Mouse (Mus musculus): Measurements from ENCODE around the gene Avl9. TPM values are rescaled to one million over a fixed set of nuclear protein-coding genes. Genes with fewer than 3 reads are reported as not detected.

Gene Avl9
- polyA plus RNA-seq, 1 experiment from 2014 or later = 26.5 TPM

- Histone ChIP-seq H3K4me3 (ENCODE audit: low read depth, low read length) (no peak overlapping the region), H3K27me3 (ENCODE audit: control insufficient read depth, insufficient read depth, low read length) (no peaks in the 10 kb centered on the region), H3K9me3 (ENCODE audit: control insufficient read depth, low read depth, low read length) (no peaks in the 10 kb centered on the region), H3K4me1 (ENCODE audit: control insufficient read depth, insufficient read depth, low read length) (peaks cover 4% of the 10 kb centered on the region), H3K9ac (replicated peaks; ENCODE audit: low read depth, low read length) (no peak overlapping the region), H3K4me2 (replicated peaks; ENCODE audit: low read depth, low read length) (no peak overlapping the region), H3K27ac (ENCODE audit: low read length) (no peak overlapping the region), H3K36me3 (ENCODE audit: control insufficient read depth, insufficient read depth, low read length) (peaks cover 13% of the 10 kb centered on the region)
- ATAC-seq (ENCODE audit: insufficient number of reproducible peaks, insufficient read depth, low FRiP score, low read depth) = no peak
- WGBS = 55% methylated on average over 3 of the region's 3 CpGs
These were observed 6.2 kb downstream of the Avl9 start for GRCm38 (mm10) chr6:56720877-56721276.

DNA sequence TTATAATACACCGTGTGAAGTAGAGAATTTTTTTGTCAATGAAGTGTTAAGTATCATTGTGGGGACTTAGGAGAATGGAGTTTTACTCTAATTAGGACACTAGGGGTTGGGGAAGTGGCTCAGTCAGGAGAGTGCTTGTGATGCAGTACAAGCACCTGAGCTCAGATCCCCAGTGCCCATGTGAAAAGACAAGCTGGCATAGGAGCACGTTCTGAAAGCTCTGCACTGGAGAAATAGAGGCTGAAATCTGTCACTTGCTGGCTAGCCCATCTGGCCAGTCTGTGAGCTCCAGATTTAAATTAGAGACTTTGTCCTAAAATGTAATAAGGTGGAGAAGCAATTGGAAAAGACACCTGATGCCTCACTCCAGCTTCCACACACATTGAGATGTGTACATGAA is 17.8 kb downstream of the Avl9 start:
- no peaks in the 10 kb centered on the region for H3K27me3 ChIP-seq (ENCODE audit: control insufficient read depth, insufficient read depth, low read length)
- no peaks in the 10 kb centered on the region for H3K9me3 ChIP-seq (ENCODE audit: control insufficient read depth, low read depth, low read length)
- H3K4me3 ChIP-seq (ENCODE audit: low read depth, low read length) = no peak overlapping the region
- H3K27ac ChIP-seq (ENCODE audit: low read length) = no peak overlapping the region
- peaks cover 42% of the 10 kb centered on the region for H3K36me3 ChIP-seq (ENCODE audit: control insufficient read depth, insufficient read depth, low read length)
- WGBS = 83% methylated on average over 2 of the region's 2 CpGs
- H3K4me1 ChIP-seq (ENCODE audit: control insufficient read depth, insufficient read depth, low read length) = no peaks in the 10 kb centered on the region
- ATAC-seq (ENCODE audit: insufficient number of reproducible peaks, insufficient read depth, low FRiP score, low read depth) = no peak
- H3K9ac ChIP-seq (replicated peaks; ENCODE audit: low read depth, low read length) = no peak overlapping the region
- no peak overlapping the region for H3K4me2 ChIP-seq (replicated peaks; ENCODE audit: low read depth, low read length)

GRCm38 (mm10) chr6:56745950-56746543 is 31.3 kb downstream of the Avl9 start:
- H3K4me1 ChIP-seq (ENCODE audit: control insufficient read depth, insufficient read depth, low read length) = no peaks in the 10 kb centered on the region
- H3K27ac ChIP-seq (ENCODE audit: low read length) = no peak overlapping the region
- ATAC-seq (ENCODE audit: insufficient number of reproducible peaks, insufficient read depth, low FRiP score, low read depth) = no peak
- H3K9ac ChIP-seq (replicated peaks; ENCODE audit: low read depth, low read length) = no peak overlapping the region
- WGBS = 79% methylated on average over 5 of the region's 5 CpGs
- H3K4me2 ChIP-seq (replicated peaks; ENCODE audit: low read depth, low read length) = no peak overlapping the region
- no peak overlapping the region for H3K4me3 ChIP-seq (ENCODE audit: low read depth, low read length)
- no peaks in the 10 kb centered on the region for H3K27me3 ChIP-seq (ENCODE audit: control insufficient read depth, insufficient read depth, low read length)
- no peaks in the 10 kb centered on the region for H3K9me3 ChIP-seq (ENCODE audit: control insufficient read depth, low read depth, low read length)
- H3K36me3 ChIP-seq (ENCODE audit: control insufficient read depth, insufficient read depth, low read length) = peaks cover 14% of the 10 kb centered on the region

DNA sequence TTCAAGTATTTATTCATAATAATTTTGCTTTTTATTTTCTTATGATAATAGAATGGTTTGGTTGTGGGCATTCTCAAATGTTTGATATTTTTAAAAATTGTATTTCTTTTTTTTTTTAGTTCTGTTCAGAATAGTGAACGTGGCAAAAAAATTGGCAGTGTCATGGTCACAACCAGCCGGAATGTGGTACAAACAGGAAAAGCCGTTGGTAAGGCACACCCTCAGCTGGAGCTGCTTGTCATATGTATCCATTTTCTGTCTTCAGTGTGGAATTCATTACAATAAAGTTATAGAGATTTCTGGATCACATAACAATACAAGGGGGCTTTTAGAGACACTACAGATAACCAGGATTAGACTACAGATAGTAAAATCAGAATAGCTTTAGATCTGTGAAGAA is 39.0 kb downstream of the Avl9 start:
- no peaks in the 10 kb centered on the region for H3K27me3 ChIP-seq (ENCODE audit: control insufficient read depth, insufficient read depth, low read length)
- no peak overlapping the region for H3K4me3 ChIP-seq (ENCODE audit: low read depth, low read length)
- peaks cover 37% of the 10 kb centered on the region for H3K36me3 ChIP-seq (ENCODE audit: control insufficient read depth, insufficient read depth, low read length)
- no peak overlapping the region for H3K9ac ChIP-seq (replicated peaks; ENCODE audit: low read depth, low read length)
- 87% methylated on average over 3 of the region's 3 CpGs for WGBS
- H3K9me3 ChIP-seq (ENCODE audit: control insufficient read depth, low read depth, low read length) = no peaks in the 10 kb centered on the region
- H3K27ac ChIP-seq (ENCODE audit: low read length) = no peak overlapping the region
- no peaks in the 10 kb centered on the region for H3K4me1 ChIP-seq (ENCODE audit: control insufficient read depth, insufficient read depth, low read length)
- ATAC-seq (ENCODE audit: insufficient number of reproducible peaks, insufficient read depth, low FRiP score, low read depth) = no peak
- H3K4me2 ChIP-seq (replicated peaks; ENCODE audit: low read depth, low read length) = no peak overlapping the region

DNA sequence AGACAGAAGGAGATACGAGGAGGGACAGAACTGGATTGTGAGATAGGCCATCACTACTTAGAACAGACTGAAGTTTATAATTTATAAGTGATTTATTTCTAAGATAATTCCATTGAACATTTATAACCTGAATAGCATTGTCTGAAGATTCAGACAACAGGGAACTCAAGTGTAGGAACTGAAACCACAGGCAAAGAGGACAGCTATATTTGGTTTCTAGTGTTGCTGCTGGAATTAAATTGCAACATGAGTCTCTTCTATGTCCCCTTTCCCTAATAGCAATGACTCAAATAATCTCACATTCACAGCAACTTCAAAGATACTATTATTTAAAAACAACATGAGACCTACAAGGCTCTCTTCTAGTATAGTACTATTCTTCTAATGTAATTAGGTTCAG is 41.4 kb downstream of the Avl9 start:
- WGBS = 93% methylated on average over 1 of the region's 1 CpGs
- Histone ChIP-seq H3K9me3 (ENCODE audit: control insufficient read depth, low read depth, low read length) (no peaks in the 10 kb centered on the region), H3K4me3 (ENCODE audit: low read depth, low read length) (no peak overlapping the region), H3K4me1 (ENCODE audit: control insufficient read depth, insufficient read depth, low read length) (no peaks in the 10 kb centered on the region), H3K27ac (ENCODE audit: low read length) (no peak overlapping the region), H3K27me3 (ENCODE audit: control insufficient read depth, insufficient read depth, low read length) (no peaks in the 10 kb centered on the region), H3K9ac (replicated peaks; ENCODE audit: low read depth, low read length) (no peak overlapping the region), H3K36me3 (ENCODE audit: control insufficient read depth, insufficient read depth, low read length) (peaks cover 39% of the 10 kb centered on the region), H3K4me2 (replicated peaks; ENCODE audit: low read depth, low read length) (no peak overlapping the region)
- ATAC-seq (ENCODE audit: insufficient number of reproducible peaks, insufficient read depth, low FRiP score, low read depth) = no peak

- WGBS = 81% methylated on average over 1 of the region's 1 CpGs
- ATAC-seq (ENCODE audit: insufficient number of reproducible peaks, insufficient read depth, low FRiP score, low read depth) = no peak
- Histone ChIP-seq H3K27ac (ENCODE audit: low read length) (no peak overlapping the region), H3K9ac (replicated peaks; ENCODE audit: low read depth, low read length) (no peak overlapping the region), H3K4me1 (ENCODE audit: control insufficient read depth, insufficient read depth, low read length) (no peaks in the 10 kb centered on the region), H3K9me3 (ENCODE audit: control insufficient read depth, low read depth, low read length) (no peaks in the 10 kb centered on the region), H3K4me2 (replicated peaks; ENCODE audit: low read depth, low read length) (no peak overlapping the region), H3K36me3 (ENCODE audit: control insufficient read depth, insufficient read depth, low read length) (peaks cover 37% of the 10 kb centered on the region), H3K4me3 (ENCODE audit: low read depth, low read length) (no peak overlapping the region), H3K27me3 (ENCODE audit: control insufficient read depth, insufficient read depth, low read length) (no peaks in the 10 kb centered on the region)
These were observed 44.6 kb downstream of the Avl9 start for GRCm38 (mm10) chr6:56759324-56759723.

DNA sequence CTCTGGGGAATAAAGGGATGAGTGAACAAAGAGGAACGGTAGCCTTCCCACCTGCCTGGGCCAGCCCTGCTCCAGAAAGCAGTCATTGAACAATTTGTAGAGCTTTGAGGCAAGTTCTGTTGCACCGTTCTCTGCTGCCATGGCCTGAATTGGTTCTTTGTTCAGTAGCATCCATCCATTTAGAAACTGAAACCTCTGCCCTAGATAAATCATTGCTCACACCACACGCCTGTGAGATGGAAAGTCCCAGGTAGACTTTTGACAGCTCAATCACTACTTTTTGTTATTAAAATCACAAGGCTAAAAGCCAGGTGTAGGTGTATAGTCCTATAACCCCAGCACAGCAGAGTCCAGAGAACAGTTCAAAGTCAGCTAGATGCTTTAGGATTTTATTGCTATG is 50.6 kb downstream of the Avl9 start:
- 77% methylated on average over 3 of the region's 3 CpGs for WGBS
- H3K4me3 ChIP-seq (ENCODE audit: low read depth, low read length) = no peak overlapping the region
- H3K4me2 ChIP-seq (replicated peaks; ENCODE audit: low read depth, low read length) = no peak overlapping the region
- H3K4me1 ChIP-seq (ENCODE audit: control insufficient read depth, insufficient read depth, low read length) = no peaks in the 10 kb centered on the region
- H3K27ac ChIP-seq (ENCODE audit: low read length) = no peak overlapping the region
- no peaks in the 10 kb centered on the region for H3K9me3 ChIP-seq (ENCODE audit: control insufficient read depth, low read depth, low read length)
- no peak overlapping the region for H3K9ac ChIP-seq (replicated peaks; ENCODE audit: low read depth, low read length)
- no peaks in the 10 kb centered on the region for H3K27me3 ChIP-seq (ENCODE audit: control insufficient read depth, insufficient read depth, low read length)
- H3K36me3 ChIP-seq (ENCODE audit: control insufficient read depth, insufficient read depth, low read length) = peaks cover 4% of the 10 kb centered on the region; the same call in 1 of the 2 replicates
- ATAC-seq (ENCODE audit: insufficient number of reproducible peaks, insufficient read depth, low FRiP score, low read depth) = no peak

DNA sequence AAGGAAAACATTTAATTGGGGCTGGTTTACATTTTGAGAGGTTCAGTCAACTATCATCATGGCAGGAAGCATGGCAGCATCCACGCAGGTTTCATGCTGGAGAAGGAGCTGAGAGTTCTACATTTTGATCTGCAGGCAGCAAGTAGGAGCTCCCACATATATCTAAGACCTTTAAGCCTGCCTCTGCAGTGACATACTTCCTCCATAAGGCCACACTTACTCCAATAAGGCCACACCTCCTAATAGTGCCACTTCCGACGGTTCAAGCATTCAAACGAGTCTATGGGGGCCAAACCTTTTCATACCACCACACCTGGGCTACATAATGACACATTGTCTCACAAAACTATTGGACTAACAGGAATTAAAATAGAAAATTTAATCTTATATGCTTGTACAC is 51.0 kb downstream of the Avl9 start:
- Histone ChIP-seq H3K36me3 (ENCODE audit: control insufficient read depth, insufficient read depth, low read length) (peaks cover 4% of the 10 kb centered on the region; the same call in 1 of the 2 replicates), H3K27ac (ENCODE audit: low read length) (no peak overlapping the region), H3K4me3 (ENCODE audit: low read depth, low read length) (no peak overlapping the region), H3K27me3 (ENCODE audit: control insufficient read depth, insufficient read depth, low read length) (no peaks in the 10 kb centered on the region), H3K9me3 (ENCODE audit: control insufficient read depth, low read depth, low read length) (no peaks in the 10 kb centered on the region), H3K9ac (replicated peaks; ENCODE audit: low read depth, low read length) (no peak overlapping the region), H3K4me2 (replicated peaks; ENCODE audit: low read depth, low read length) (no peak overlapping the region), H3K4me1 (ENCODE audit: control insufficient read depth, insufficient read depth, low read length) (no peaks in the 10 kb centered on the region)
- ATAC-seq (ENCODE audit: insufficient number of reproducible peaks, insufficient read depth, low FRiP score, low read depth) = no peak
- WGBS = 84% methylated on average over 4 of the region's 4 CpGs

GRCm38 (mm10) chr6:56775816-56776215 is 61.1 kb downstream of the Avl9 start:
- Histone ChIP-seq H3K9me3 (ENCODE audit: control insufficient read depth, low read depth, low read length) (no peaks in the 10 kb centered on the region), H3K4me1 (ENCODE audit: control insufficient read depth, insufficient read depth, low read length) (peaks cover 2% of the 10 kb centered on the region; the same call in 1 of the 2 replicates), H3K9ac (replicated peaks; ENCODE audit: low read depth, low read length) (no peak overlapping the region), H3K27ac (ENCODE audit: low read length) (no peak overlapping the region), H3K4me2 (replicated peaks; ENCODE audit: low read depth, low read length) (no peak overlapping the region), H3K27me3 (ENCODE audit: control insufficient read depth, insufficient read depth, low read length) (no peaks in the 10 kb centered on the region), H3K4me3 (ENCODE audit: low read depth, low read length) (no peak overlapping the region), H3K36me3 (ENCODE audit: control insufficient read depth, insufficient read depth, low read length) (peaks cover 30% of the 10 kb centered on the region)
- ATAC-seq (ENCODE audit: insufficient number of reproducible peaks, insufficient read depth, low FRiP score, low read depth) = no peak
- 51% methylated on average over 3 of the region's 3 CpGs for WGBS

Measured in stomach, embryonic 14.5 days (tissue).